In genomic region chr7:19137380-19137779, GRCm38 (mm10) we compare ENCODE assay signal across 8 mouse cellular contexts. TPM values are rescaled to one million over a fixed set of nuclear protein-coding genes. Genes with fewer than 3 reads are reported as not detected.
DNase-seq lines count a peak whose midpoint lies in the region; ATAC-seq and TF ChIP-seq lines count a peak whose summit lies in the region.

No protein-coding gene starts in this region.

- H3K27me3 ChIP-seq in cerebellum, adult 2 months (ENCODE audit: control insufficient read depth, insufficient read depth, low read length), result no peaks in the 10 kb centered on the region
- H3K27me3 ChIP-seq in lung, postnatal 0 days (replicated peaks; ENCODE audit: insufficient read depth, low read length), result no peaks in the 10 kb centered on the region

- no peak overlapping the region for H3K4me2 ChIP-seq in lung, postnatal 0 days (replicated peaks; ENCODE audit: low read depth, low read length)

- TF ChIP-seq POLR2A in cerebellum, adult 2 months (IDR thresholded peaks at IDR 0.05; ENCODE audit: borderline replicate concordance, insufficient read depth, low read length), result no peak
- no peak for TF ChIP-seq POLR2A in embryonic fibroblast, embryonic 13.5 days (IDR thresholded peaks at IDR 0.05; ENCODE audit: low read depth, low read length)

- TF ChIP-seq EP300 in lung, postnatal 0 days (IDR thresholded peaks at IDR 0.05), result no peak

- in situ Hi-C loops in ES-E14 (cut with MboI; ENCODE audit: low sequenced_read_pairs in 2 of 2, unreplicated experiment in 2 of 2), result no loop called here

- H3K9me3 ChIP-seq in ES-E14 (ENCODE audit: control insufficient read depth, insufficient read depth, low read depth, low read length), result no peaks in the 10 kb centered on the region
- no peaks in the 10 kb centered on the region for H3K9me3 ChIP-seq in lung, postnatal 0 days (ENCODE audit: low read length)

- peak; percentile 36; the same call in 1 of the 2 replicates for TF ChIP-seq CTCF in cerebellum, adult 2 months (IDR thresholded peaks at IDR 0.05; ENCODE audit: borderline replicate concordance, insufficient read depth, low read depth, low read length)
- TF ChIP-seq CTCF in embryonic fibroblast, embryonic 13.5 days (IDR thresholded peaks at IDR 0.05; ENCODE audit: borderline replicate concordance, insufficient read depth, low read length), result peak; percentile 30; the same call in 1 of the 2 replicates
- peak; percentile 61 for TF ChIP-seq CTCF in lung, postnatal 0 days (IDR thresholded peaks at IDR 0.05)

- 37% methylated on average over 5 of the region's 5 CpGs for WGBS in cerebellum, adult 2 months
- 56% methylated on average over 5 of the region's 5 CpGs for WGBS in lung, postnatal 0 days

- ATAC-seq in lung, postnatal 0 days, result no peak

- H3K4me1 ChIP-seq in cerebellum, adult 2 months (ENCODE audit: control insufficient read depth, insufficient read depth, low read length), result peaks cover 8% of the 10 kb centered on the region
- peaks cover 0 to 21% of the 10 kb centered on the region in 2 experiments; a peak in 2 of 4 replicates for H3K4me1 ChIP-seq in ES-E14 (ENCODE audit: control insufficient read depth in 2 of 2, insufficient read depth in 2 of 2, low read length in 2 of 2, poor library complexity in 1 of 2)
- H3K4me1 ChIP-seq in embryonic fibroblast, embryonic 13.5 days (ENCODE audit: control insufficient read depth, insufficient read depth, low read length), result no peaks in the 10 kb centered on the region
- no peaks in the 10 kb centered on the region for H3K4me1 ChIP-seq in lung, postnatal 0 days (ENCODE audit: insufficient read depth, low read depth, low read length)

- no peak overlapping the region for H3K27ac ChIP-seq in cerebellum, adult 2 months (ENCODE audit: insufficient read depth, low read length)
- H3K27ac ChIP-seq in ES-E14 (ENCODE audit: insufficient read depth, low read depth, low read length, poor library complexity, severe bottlenecking), result no peak overlapping the region
- H3K27ac ChIP-seq in embryonic fibroblast, embryonic 13.5 days (ENCODE audit: insufficient read depth, low read length), result no peak overlapping the region
- H3K27ac ChIP-seq in lung, postnatal 0 days (ENCODE audit: low read length), result no peak overlapping the region

- 0 out of 2 replicates have a peak overlapping the region, but pooled peaks have one; percentile 42 for H3K9ac ChIP-seq in ES-E14 (ENCODE audit: insufficient read depth, low read depth, low read length, poor library complexity, severe bottlenecking)
- no peak overlapping the region for H3K9ac ChIP-seq in lung, postnatal 0 days (replicated peaks; ENCODE audit: low read depth)

- H3K4me3 ChIP-seq in cerebellum, adult 2 months (replicated peaks; ENCODE audit: insufficient read depth, low read depth, low read length), result no peak overlapping the region
- no peak overlapping the region for H3K4me3 ChIP-seq in ES-E14 (ENCODE audit: insufficient read depth in 1 of 2, low read depth in 1 of 2, low read length in 2 of 2, poor library complexity in 1 of 2, severe bottlenecking in 1 of 2)
- H3K4me3 ChIP-seq in embryonic fibroblast, embryonic 13.5 days (ENCODE audit: insufficient read depth, low read length), result no peak overlapping the region
- no peak overlapping the region for H3K4me3 ChIP-seq in lung, postnatal 0 days (ENCODE audit: low read depth, low read length)

- peaks cover 16% of the 10 kb centered on the region; the same call in 1 of the 2 replicates for H3K36me3 ChIP-seq in ES-E14 (ENCODE audit: control insufficient read depth, insufficient read depth, low read length, poor library complexity, severe bottlenecking)
- peaks cover 13% of the 10 kb centered on the region; the same call in 1 of the 2 replicates for H3K36me3 ChIP-seq in lung, postnatal 0 days (ENCODE audit: insufficient read depth, low read length)

- DNase-seq in cerebellum, adult 2 months, result peak in 1 of 2 experiments; percentile 48
- DNase-seq in cerebellum, adult 9-10 months, result no peak
- peak; percentile 61 to 74 for DNase-seq in left cerebral cortex, adult 18-20 months (ENCODE audit: low spot score in 2 of 2)
- no peak for DNase-seq in left cerebral cortex, adult 11 months (ENCODE audit: low spot score)
- DNase-seq in ES-E14 (ENCODE audit: low read depth, low spot score), result no peak
- DNase-seq in lung, postnatal 0 days (ENCODE audit: low spot score), result peak; percentile 37
- DNase-seq in thymus, postnatal 36 days, result peak; percentile 70 to 76

TF ChIP-seq in ES-E14, 5 proteins besides CTCF, POLR2A, EP300 and RAD21:
- TF ChIP-seq HCFC1 (IDR thresholded peaks at IDR 0.05; ENCODE audit: borderline replicate concordance, insufficient read depth, low read length) (no peak), ZC3H11A (IDR thresholded peaks at IDR 0.05; ENCODE audit: borderline replicate concordance, low read depth, low read length) (no peak), ZNF384 (IDR thresholded peaks at IDR 0.05; ENCODE audit: low read depth, low read length) (peak; percentile 94), MAFK (IDR thresholded peaks at IDR 0.05; ENCODE audit: insufficient read depth, low read depth, low read length) (no peak), CHD2 (IDR thresholded peaks at IDR 0.05; ENCODE audit: low read depth, low read length) (no peak)
TF ChIP-seq in ES-E14: peak in this region for 1.

RNA-seq across cellular contexts. Expression of gene Qpctl, which starts 11.7 kb away (rescaled TPM):
- 15.7 TPM in 2 replicates for polyA plus RNA-seq in cerebellum, adult 2 months (2012; rRNA removed)
- 10 to 100 TPM; 15.0 to 17.0 TPM for total RNA-seq in left cerebral cortex, adult 18-20 months (2021)
- total RNA-seq in ES-E14 (2012; rRNA removed), result 8.1 and 11.7 TPM in 2 replicates
- polyA plus RNA-seq in embryonic fibroblast, embryonic 13.5 days (2011; ENCODE audit: insufficient read length, low read depth, missing spikeins), result 16.3 and 19.2 TPM in 2 replicates
- 14.1 and 14.5 TPM in 2 replicates for polyA plus RNA-seq in lung, postnatal 0 days (2015; fragmentation: Nextera tagmentation; extraction: Ambion mirVana)

RNA-seq across cellular contexts. Expression of gene Snrpd2, which starts 12.1 kb away (rescaled TPM):
- 87.1 and 88.8 TPM in 2 replicates for polyA plus RNA-seq in cerebellum, adult 2 months (2012; rRNA removed)
- total RNA-seq in left cerebral cortex, adult 18-20 months (2021), result 10 to 100 TPM; 73.9 to 78.5 TPM
- total RNA-seq in ES-E14 (2012; rRNA removed), result 355 and 382 TPM in 2 replicates
- 70.0 and 71.3 TPM in 2 replicates for polyA plus RNA-seq in embryonic fibroblast, embryonic 13.5 days (2011; ENCODE audit: insufficient read length, low read depth, missing spikeins)
- 63.2 and 65.2 TPM in 2 replicates for polyA plus RNA-seq in lung, postnatal 0 days (2015; fragmentation: Nextera tagmentation; extraction: Ambion mirVana)

RNA-seq across cellular contexts. Expression of gene Fbxo46, which starts 17.7 kb away (rescaled TPM):
- 7.6 and 7.9 TPM in 2 replicates for polyA plus RNA-seq in cerebellum, adult 2 months (2012; rRNA removed)
- 10 to 100 TPM; 13.6 to 15.6 TPM for total RNA-seq in left cerebral cortex, adult 18-20 months (2021)
- 19.5 and 27.1 TPM in 2 replicates for total RNA-seq in ES-E14 (2012; rRNA removed)
- polyA plus RNA-seq in embryonic fibroblast, embryonic 13.5 days (2011; ENCODE audit: insufficient read length, low read depth, missing spikeins), result 4.8 and 7.1 TPM in 2 replicates
- 9.9 and 10.1 TPM in 2 replicates for polyA plus RNA-seq in lung, postnatal 0 days (2015; fragmentation: Nextera tagmentation; extraction: Ambion mirVana)

RNA-seq across cellular contexts. Expression of gene Gm4969, which starts 19.2 kb away (rescaled TPM):
- 0.80 and 0.90 TPM in 2 replicates for polyA plus RNA-seq in cerebellum, adult 2 months (2012; rRNA removed)
- total RNA-seq in left cerebral cortex, adult 18-20 months (2021), result under 1 TPM; 0.16 to 0.40 TPM
- total RNA-seq in ES-E14 (2012; rRNA removed), result 1.2 and 1.9 TPM in 2 replicates
- not detected in 2 replicates for polyA plus RNA-seq in embryonic fibroblast, embryonic 13.5 days (2011; ENCODE audit: insufficient read length, low read depth, missing spikeins)
- polyA plus RNA-seq in lung, postnatal 0 days (2015; fragmentation: Nextera tagmentation; extraction: Ambion mirVana), result 0.20 and 0.23 TPM in 2 replicates

RNA-seq across cellular contexts. Expression of gene Gipr, which starts 28.5 kb away (rescaled TPM):
- 1.9 and 2.6 TPM in 2 replicates for polyA plus RNA-seq in cerebellum, adult 2 months (2012; rRNA removed)
- total RNA-seq in left cerebral cortex, adult 18-20 months (2021), result 1 to 10 TPM; 1.4 to 1.8 TPM
- 1.5 and 3.6 TPM in 2 replicates for total RNA-seq in ES-E14 (2012; rRNA removed)
- not detected in 2 replicates for polyA plus RNA-seq in embryonic fibroblast, embryonic 13.5 days (2011; ENCODE audit: insufficient read length, low read depth, missing spikeins)
- 0.80 and 1.0 TPM in 2 replicates for polyA plus RNA-seq in lung, postnatal 0 days (2015; fragmentation: Nextera tagmentation; extraction: Ambion mirVana)

Comparison
In these comparisons a context has a peak if more than half of its experiments do, and no peak if none do; other contexts are left out.
1. DNase-seq: peak in left cerebral cortex, adult 18-20 months (2 of 2), lung, postnatal 0 days (single experiment) and thymus, postnatal 36 days (2 of 2); none in cerebellum, adult 9-10 months (single experiment), left cerebral cortex, adult 11 months (single experiment) and ES-E14 (single experiment).
2. Peak in every context shown above with its lines, with median percentiles within 50 percentile points of each other: CTCF ChIP-seq.